Mouse (Mus musculus): Measurements from ENCODE around the gene Sypl2. TPM values are rescaled to one million over a fixed set of nuclear protein-coding genes. Genes with fewer than 3 reads are reported as not detected.
A peak's percentile ranks its signal among the peaks of the same experiment; 100 is the strongest.

The Sypl2 gene
- total and polyA plus RNA-seq, 2 experiments from 2014 or later = 0.29 to 0.42 TPM

DNA sequence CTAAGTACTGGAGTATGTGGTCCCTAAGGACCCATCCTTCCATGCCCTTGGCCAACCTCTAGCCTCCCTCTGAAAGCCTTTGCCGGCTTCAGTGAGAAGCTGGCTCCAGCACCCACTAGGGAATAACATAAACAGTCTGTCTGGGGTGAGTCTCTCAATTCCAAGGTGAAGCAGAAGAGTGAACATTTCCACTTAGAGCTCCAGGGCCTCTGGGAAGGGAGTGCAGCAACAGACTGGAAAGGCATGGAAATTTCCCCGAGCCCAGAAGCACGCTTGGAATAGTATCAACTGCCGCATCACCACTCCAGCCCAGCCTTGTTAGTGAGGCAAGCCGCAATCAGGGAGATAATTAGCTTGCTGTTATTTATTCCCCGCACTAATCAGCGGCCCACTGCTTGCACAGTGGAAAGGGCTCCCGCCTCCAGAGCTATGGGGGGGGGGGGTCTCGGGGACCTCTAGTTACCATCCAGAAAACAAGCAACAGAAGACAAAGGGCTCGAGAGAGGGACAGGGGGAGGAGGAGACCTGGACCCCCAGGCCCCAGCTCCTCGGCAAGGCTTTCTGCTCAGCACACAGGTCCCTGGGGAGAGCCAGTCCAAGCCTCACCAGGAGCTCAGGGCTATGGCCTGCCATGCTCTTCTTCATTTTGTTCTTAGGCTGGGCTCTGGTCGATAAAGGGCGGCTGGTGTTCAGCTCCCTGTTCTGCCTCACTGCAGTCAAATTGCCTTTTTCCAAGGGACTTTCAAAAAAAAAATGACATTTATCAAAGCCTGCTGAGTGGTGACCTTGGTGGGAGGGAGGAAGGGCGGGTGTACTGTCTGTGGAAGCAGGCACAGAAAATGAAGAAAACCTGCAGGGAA is 51.5 kb downstream of the Sypl2 start:
- no peak for TF ChIP-seq CTCF (IDR thresholded peaks at IDR 0.05; ENCODE audit: low read depth)
- H3K4me3 ChIP-seq (ENCODE audit: low read depth, low read length) = 0 out of 2 replicates have a peak overlapping the region, but pooled peaks have one; percentile 11

DNA sequence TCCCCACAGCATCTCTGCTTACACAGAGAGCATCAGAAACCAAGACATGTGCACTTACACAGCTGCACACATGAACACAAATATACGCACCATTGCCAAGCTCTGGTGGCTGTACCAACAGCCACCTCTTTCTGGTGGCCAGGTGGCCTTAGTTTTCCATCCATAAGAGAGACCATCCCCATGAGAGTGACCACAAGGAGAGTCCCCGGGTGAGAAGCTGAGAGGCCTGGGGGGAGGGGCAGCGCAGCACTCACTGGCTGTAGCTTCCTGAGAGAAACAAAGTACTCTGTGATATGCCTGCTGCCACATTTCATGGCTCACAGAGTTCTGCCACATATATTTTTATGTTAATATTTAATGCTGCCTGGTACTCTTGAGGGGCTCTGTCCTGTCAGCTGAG is 57.2 kb downstream of the Sypl2 start:
- 47% methylated on average over 3 of the region's 3 CpGs for WGBS
- ATAC-seq (no peak), DNase-seq (no peak)
- no peak overlapping the region for H3K27ac ChIP-seq (ENCODE audit: low read depth, low read length)
- TF ChIP-seq CTCF (IDR thresholded peaks at IDR 0.05; ENCODE audit: low read depth) = no peak
- H3K4me3 ChIP-seq (ENCODE audit: low read depth, low read length) = no peak overlapping the region
- peaks cover 7% of the 10 kb centered on the region; the same call in 1 of the 2 replicates for H3K4me1 ChIP-seq (ENCODE audit: insufficient read depth)
- no peak overlapping the region for H3K9ac ChIP-seq
- H3K9me3 ChIP-seq (ENCODE audit: low read length) = no peaks in the 10 kb centered on the region
- H3K36me3 ChIP-seq (ENCODE audit: insufficient read depth) = no peaks in the 10 kb centered on the region
- no peaks in the 10 kb centered on the region for H3K27me3 ChIP-seq (ENCODE audit: insufficient read depth, low read length)
- H3K4me2 ChIP-seq (ENCODE audit: low read depth) = no peak overlapping the region

More for the DNA sequence above, 51.5 kb downstream of the Sypl2 start:
- peaks cover 8% of the 10 kb centered on the region; the same call in 1 of the 2 replicates for H3K4me1 ChIP-seq (ENCODE audit: insufficient read depth)
- no peaks in the 10 kb centered on the region for H3K36me3 ChIP-seq (ENCODE audit: insufficient read depth)
- DNase-seq (peak; percentile 91), ATAC-seq (peak; percentile 94)
- H3K9ac ChIP-seq = peak overlapping the region; percentile 51
- H3K27ac ChIP-seq (ENCODE audit: low read depth, low read length) = peak overlapping the region; percentile 83
- H3K27me3 ChIP-seq (ENCODE audit: insufficient read depth, low read length) = no peaks in the 10 kb centered on the region
- 8% methylated on average over 14 of the region's 14 CpGs for whole genome bisulfite sequencing
- H3K9me3 ChIP-seq (ENCODE audit: low read length) = no peaks in the 10 kb centered on the region
- peak overlapping the region; percentile 42 for H3K4me2 ChIP-seq (ENCODE audit: low read depth)

DNA sequence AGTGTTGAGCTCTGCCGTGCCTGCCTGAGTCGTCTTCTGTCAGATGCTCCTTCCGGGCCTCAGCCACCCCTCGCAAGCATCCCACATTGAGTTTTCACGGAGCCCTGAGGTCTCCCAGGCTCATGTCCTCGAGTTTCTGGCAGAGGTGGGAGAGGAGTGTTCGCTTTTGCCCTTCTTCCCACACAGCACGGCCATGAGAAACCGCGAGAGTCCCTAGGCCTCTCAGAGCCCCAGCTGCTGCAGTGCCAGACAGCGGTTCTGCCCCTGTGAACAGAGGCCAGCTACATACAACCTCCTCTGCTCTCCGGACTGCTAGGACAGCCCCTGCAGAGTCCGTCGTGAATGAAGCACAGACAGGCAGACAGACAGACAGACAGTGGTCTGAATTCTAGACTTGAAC is 58.9 kb downstream of the Sypl2 start:
- no peaks in the 10 kb centered on the region for H3K9me3 ChIP-seq (ENCODE audit: low read length)
- no peak overlapping the region for H3K4me3 ChIP-seq (ENCODE audit: low read depth, low read length)
- H3K9ac ChIP-seq = no peak overlapping the region
- 0 out of 2 replicates have a peak, but pooled peaks cover 3% of the 10 kb centered on the region for H3K4me1 ChIP-seq (ENCODE audit: insufficient read depth)
- H3K27me3 ChIP-seq (ENCODE audit: insufficient read depth, low read length) = no peaks in the 10 kb centered on the region
- WGBS = 39% methylated on average over 14 of the region's 14 CpGs
- ATAC-seq = no peak
- H3K36me3 ChIP-seq (ENCODE audit: insufficient read depth) = no peaks in the 10 kb centered on the region
- H3K4me2 ChIP-seq (ENCODE audit: low read depth) = no peak overlapping the region
- no peak for TF ChIP-seq CTCF (IDR thresholded peaks at IDR 0.05; ENCODE audit: low read depth)
- DNase-seq = no peak
- H3K27ac ChIP-seq (ENCODE audit: low read depth, low read length) = no peak overlapping the region

DNA sequence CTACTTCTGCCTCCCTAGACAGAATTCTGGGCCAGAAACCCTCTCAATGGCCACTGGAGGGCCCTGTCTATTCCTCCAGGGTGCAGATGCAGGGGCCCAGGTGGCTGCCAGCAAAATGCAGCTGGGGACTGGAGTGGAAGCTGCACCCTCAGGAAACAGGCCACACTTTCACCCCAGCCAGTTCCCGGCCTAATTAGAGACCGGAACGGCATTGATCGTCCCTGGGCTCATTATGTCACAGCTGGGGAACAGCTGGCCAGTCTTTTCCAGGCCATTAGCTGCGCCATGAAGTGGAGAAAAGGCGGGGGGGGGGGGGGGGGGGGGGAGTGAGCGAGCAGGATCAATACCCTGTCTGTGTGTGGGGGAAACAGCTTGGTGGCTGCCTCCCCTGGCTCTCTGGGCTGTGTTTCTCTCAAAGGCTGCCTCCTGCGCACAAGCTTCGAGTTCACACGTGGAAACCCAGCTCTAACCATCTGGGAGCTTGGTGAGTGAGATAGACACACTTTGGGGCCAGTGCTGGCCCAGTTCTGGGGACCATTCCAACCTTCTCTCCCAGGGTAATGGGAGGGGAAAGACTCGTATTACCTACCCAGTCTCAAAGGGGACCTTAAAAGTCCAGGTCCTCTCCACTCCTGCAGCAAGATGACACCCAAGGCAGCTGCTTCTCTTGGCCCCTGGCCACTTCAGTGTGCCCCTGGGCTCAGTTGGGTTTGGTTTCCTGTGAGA is 59.8 kb downstream of the Sypl2 start:
- Histone ChIP-seq H3K4me2 (ENCODE audit: low read depth) (no peak overlapping the region), H3K27me3 (ENCODE audit: insufficient read depth, low read length) (no peaks in the 10 kb centered on the region), H3K36me3 (ENCODE audit: insufficient read depth) (no peaks in the 10 kb centered on the region), H3K4me3 (ENCODE audit: low read depth, low read length) (no peak overlapping the region), H3K9ac (no peak overlapping the region; the same call in 1 of the 2 replicates), H3K4me1 (ENCODE audit: insufficient read depth) (0 out of 2 replicates have a peak, but pooled peaks cover 3% of the 10 kb centered on the region), H3K9me3 (ENCODE audit: low read length) (no peaks in the 10 kb centered on the region), H3K27ac (ENCODE audit: low read depth, low read length) (no peak overlapping the region)
- DNase-seq = peak; percentile 74
- ATAC-seq = peak; percentile 81
- peak; percentile 48 for TF ChIP-seq CTCF (IDR thresholded peaks at IDR 0.05; ENCODE audit: low read depth)
- 8% methylated on average over 11 of the region's 11 CpGs for WGBS

DNA sequence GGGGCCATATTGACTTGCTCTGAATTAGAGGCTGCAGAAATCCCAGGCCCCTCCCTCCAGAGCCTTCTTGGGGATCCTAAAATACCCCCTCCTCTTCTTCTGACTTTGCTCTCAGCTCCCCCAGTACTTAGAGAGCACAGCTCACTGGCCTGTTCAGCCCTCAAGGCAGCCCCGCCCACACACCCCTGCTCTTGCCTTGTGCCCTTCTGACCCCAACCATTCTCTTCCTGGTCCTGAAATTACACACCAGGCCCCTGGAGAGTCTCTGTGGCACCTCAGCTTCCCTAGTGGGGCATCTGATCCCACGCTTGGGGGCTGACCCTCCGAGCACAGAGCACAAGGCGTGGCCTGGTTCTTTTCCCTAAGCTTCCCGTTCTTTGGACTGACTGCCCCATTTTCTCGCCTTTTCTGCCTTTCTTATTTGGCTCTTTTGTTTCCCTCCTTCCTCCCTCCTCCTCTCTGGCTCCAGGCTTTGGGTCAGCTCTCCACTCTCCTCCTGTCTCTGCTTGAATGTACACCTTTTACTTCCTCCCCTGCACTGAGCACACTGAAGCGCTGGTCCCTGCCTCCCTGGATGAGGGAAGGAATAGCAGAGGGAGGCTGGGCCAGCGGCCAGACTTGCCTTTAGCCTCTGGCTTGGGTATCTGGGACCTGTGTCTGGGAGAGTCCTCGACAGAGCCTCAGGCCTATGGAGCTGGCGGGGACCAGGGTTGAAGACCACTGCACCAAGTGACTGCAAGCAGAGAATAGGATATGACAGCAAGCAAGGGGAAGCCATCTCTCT is 60.7 kb downstream of the Sypl2 start:
- Histone ChIP-seq H3K4me2 (ENCODE audit: low read depth) (no peak overlapping the region), H3K4me1 (ENCODE audit: insufficient read depth) (0 out of 2 replicates have a peak, but pooled peaks cover 3% of the 10 kb centered on the region), H3K27ac (ENCODE audit: low read depth, low read length) (0 out of 2 replicates have a peak overlapping the region, but pooled peaks have one; percentile 35), H3K9me3 (ENCODE audit: low read length) (no peaks in the 10 kb centered on the region), H3K27me3 (ENCODE audit: insufficient read depth, low read length) (no peaks in the 10 kb centered on the region), H3K4me3 (ENCODE audit: low read depth, low read length) (no peak overlapping the region), H3K9ac (no peak overlapping the region), H3K36me3 (ENCODE audit: insufficient read depth) (no peaks in the 10 kb centered on the region)
- DNase-seq = no peak
- no peak for ATAC-seq
- WGBS = 36% methylated on average over 10 of the region's 10 CpGs
- no peak for TF ChIP-seq CTCF (IDR thresholded peaks at IDR 0.05; ENCODE audit: low read depth)

GRCm38 (mm10) chr3:108164807-108165206 is 61.6 kb downstream of the Sypl2 start:
- H3K27ac ChIP-seq (ENCODE audit: low read depth, low read length) = peak overlapping the region; percentile 40; the same call in 1 of the 2 replicates

More at GRCm38 (mm10) chr3:108164807-108165206, 61.6 kb downstream of the Sypl2 start:
- TF ChIP-seq CTCF (IDR thresholded peaks at IDR 0.05; ENCODE audit: low read depth) = peak; percentile 98
- no peaks in the 10 kb centered on the region for H3K27me3 ChIP-seq (ENCODE audit: insufficient read depth, low read length)
- WGBS = 14% methylated on average over 9 of the region's 9 CpGs
- peak overlapping the region; percentile 21; the same call in 1 of the 2 replicates for H3K4me3 ChIP-seq (ENCODE audit: low read depth, low read length)
- no peaks in the 10 kb centered on the region for H3K36me3 ChIP-seq (ENCODE audit: insufficient read depth)
- H3K4me1 ChIP-seq (ENCODE audit: insufficient read depth) = 0 out of 2 replicates have a peak, but pooled peaks cover 3% of the 10 kb centered on the region
- peak; percentile 95 for DNase-seq
- ATAC-seq = peak; percentile 82
- H3K9ac ChIP-seq = no peak overlapping the region; the same call in 1 of the 2 replicates
- peak overlapping the region; percentile 46 for H3K4me2 ChIP-seq (ENCODE audit: low read depth)
- no peaks in the 10 kb centered on the region for H3K9me3 ChIP-seq (ENCODE audit: low read length)
